ENCODE assay signal across 28 mouse cellular contexts in the genomic region with DNA sequence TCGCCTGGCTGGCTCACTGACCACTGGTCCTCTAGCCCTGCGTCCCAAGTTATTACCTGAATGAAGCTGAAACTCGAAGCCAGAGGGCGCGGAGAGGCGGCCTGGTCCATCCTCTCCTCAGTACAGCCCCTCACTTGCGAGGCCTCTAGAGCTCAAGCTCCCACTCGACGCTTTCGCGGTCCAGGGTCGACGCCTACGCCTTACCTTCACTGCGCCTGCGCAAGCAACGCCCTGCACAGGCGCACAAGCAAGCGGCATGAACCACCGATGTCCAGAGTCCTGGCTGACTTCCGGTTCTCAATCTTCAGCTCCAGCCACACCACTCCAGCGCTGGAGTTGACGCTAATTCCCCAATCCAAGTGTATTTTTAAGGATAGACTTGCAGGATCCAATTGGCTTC. TPM values are rescaled to one million over a fixed set of nuclear protein-coding genes. Genes with fewer than 3 reads are reported as not detected.
"Had no signal": no experiment of that assay in that cellular context is flagged by ENCODE, and none has a peak within 500 bp of the region (broad histone marks: within the 10 kb centered on the region; RNA-seq: fewer than 3 reads in every experiment).

No protein-coding gene starts in this region.

- H3K36me3 ChIP-seq: liver, embryonic 12.5 days; midbrain, embryonic 10.5 days; midbrain, embryonic 12.5 days; neural tube, embryonic 13.5 days; neural tube, embryonic 15.5 days had no signal

- H3K27ac ChIP-seq: liver, embryonic 12.5 days; liver, embryonic 14.5 days; midbrain, embryonic 10.5 days; midbrain, embryonic 12.5 days; neural tube, embryonic 13.5 days; neural tube, embryonic 15.5 days had no signal

- H3K4me3 ChIP-seq: liver, embryonic 12.5 days; midbrain, embryonic 10.5 days; midbrain, embryonic 12.5 days; myocyte; neural tube, embryonic 13.5 days; neural tube, embryonic 15.5 days had no signal

- H3K4me1 ChIP-seq: liver, embryonic 12.5 days; midbrain, embryonic 10.5 days; midbrain, embryonic 12.5 days; neural tube, embryonic 13.5 days; neural tube, embryonic 15.5 days had no signal

- DNase-seq: lung, adult 18-20 months; lung, embryonic 14.5 days; lung, postnatal 14 days; lung, postnatal 4 days; midbrain, embryonic 14.5 days; retina, postnatal 1 day; right cerebral cortex, adult 18-20 months; right cerebral cortex, postnatal 25 days; right cerebral cortex, postnatal 4 days; spleen, adult 18-20 months; thymus, adult 2 months; thymus, postnatal 36 days had no signal

- H3K9me3 ChIP-seq: liver, embryonic 12.5 days; midbrain, embryonic 10.5 days; midbrain, embryonic 12.5 days; neural tube, embryonic 13.5 days; neural tube, embryonic 15.5 days had no signal

- H3K27me3 ChIP-seq: liver, embryonic 12.5 days; neural tube, embryonic 13.5 days; neural tube, embryonic 15.5 days had no signal

RNA-seq across cellular contexts. Expression of a gene that starts 6.5 kb away (rescaled TPM):
- total RNA-seq: megakaryocyte, adult 5-6 weeks; megakaryocyte-erythroid progenitor cell, adult 5-6 weeks had no signal
- polyA plus RNA-seq: liver, embryonic 12.5 days; liver, embryonic 14.5 days; liver, embryonic 16.5 days; lung, embryonic 14.5 days; lung, embryonic 16.5 days; midbrain, embryonic 10.5 days; midbrain, embryonic 12.5 days; midbrain, embryonic 14.5 days; midbrain, embryonic 16.5 days; myocyte; neural tube, embryonic 11.5 days; neural tube, embryonic 13.5 days; neural tube, embryonic 15.5 days; small intestine, adult 2 months; stomach, embryonic 14.5 days; stomach, embryonic 16.5 days; thymus, adult 2 months had no signal

RNA-seq across cellular contexts. Expression of a gene that starts 11.2 kb away (rescaled TPM):
- total RNA-seq: megakaryocyte, adult 5-6 weeks; megakaryocyte-erythroid progenitor cell, adult 5-6 weeks had no signal
- polyA plus RNA-seq: liver, embryonic 12.5 days; liver, embryonic 14.5 days; liver, embryonic 16.5 days; lung, embryonic 14.5 days; lung, embryonic 16.5 days; midbrain, embryonic 10.5 days; midbrain, embryonic 12.5 days; midbrain, embryonic 14.5 days; midbrain, embryonic 16.5 days; myocyte; neural tube, embryonic 11.5 days; neural tube, embryonic 13.5 days; neural tube, embryonic 15.5 days; small intestine, adult 2 months; stomach, embryonic 14.5 days; stomach, embryonic 16.5 days; thymus, adult 2 months had no signal

RNA-seq across cellular contexts. Expression of a gene that starts 21.9 kb away (rescaled TPM):
- total RNA-seq: megakaryocyte, adult 5-6 weeks; megakaryocyte-erythroid progenitor cell, adult 5-6 weeks had no signal
- polyA plus RNA-seq: liver, embryonic 12.5 days; liver, embryonic 14.5 days; liver, embryonic 16.5 days; lung, embryonic 14.5 days; lung, embryonic 16.5 days; midbrain, embryonic 10.5 days; midbrain, embryonic 12.5 days; neural tube, embryonic 13.5 days; stomach, embryonic 14.5 days; stomach, embryonic 16.5 days had no signal
